Mouse (Mus musculus): ENCODE results near the gene Bicdl1. TPM values are rescaled to one million over a fixed set of nuclear protein-coding genes. Genes with fewer than 3 reads are reported as not detected.

Gene Bicdl1
- polyA plus RNA-seq, 1 experiment from 2014 or later, result 14.9 TPM

GRCm38 (mm10) chr5:115731732-115732175 lies 333 bp upstream of the Bicdl1 start:
- H3K9ac ChIP-seq (replicated peaks; ENCODE audit: low read length), result peak overlapping the region; percentile 49; the same call in 1 of the 2 replicates
- peak; percentile 32 for ATAC-seq (ENCODE audit: low FRiP score, low TSS enrichment)
- H3K9me3 ChIP-seq (ENCODE audit: low read length), result 0 out of 2 replicates have a peak, but pooled peaks cover 2% of the 10 kb centered on the region
- peaks cover 14% of the 10 kb centered on the region for H3K4me1 ChIP-seq (ENCODE audit: insufficient read depth, low read length)
- peak overlapping the region; percentile 94 for H3K4me2 ChIP-seq (replicated peaks; ENCODE audit: low read depth, low read length)
- no peaks in the 10 kb centered on the region for H3K36me3 ChIP-seq (ENCODE audit: insufficient read depth, low read length)
- H3K27me3 ChIP-seq (ENCODE audit: insufficient read depth, low read length), result peaks cover 29% of the 10 kb centered on the region
- H3K4me3 ChIP-seq (ENCODE audit: low read length), result peak overlapping the region; percentile 64
- WGBS, result 0% methylated on average over 33 of the region's 72 CpGs
- peak overlapping the region; percentile 51; the same call in 1 of the 2 replicates for H3K27ac ChIP-seq (ENCODE audit: low read length)

- H3K9me3 ChIP-seq (ENCODE audit: low read length), result 0 out of 2 replicates have a peak, but pooled peaks cover 2% of the 10 kb centered on the region
- H3K4me2 ChIP-seq (replicated peaks; ENCODE audit: low read depth, low read length), result peak overlapping the region; percentile 94
- peaks cover 14% of the 10 kb centered on the region for H3K4me1 ChIP-seq (ENCODE audit: insufficient read depth, low read length)
- H3K27ac ChIP-seq (ENCODE audit: low read length), result no peak overlapping the region
- H3K4me3 ChIP-seq (ENCODE audit: low read length), result peak overlapping the region; percentile 64
- H3K9ac ChIP-seq (replicated peaks; ENCODE audit: low read length), result no peak overlapping the region
- 44% methylated on average over 5 of the region's 5 CpGs for WGBS
- H3K36me3 ChIP-seq (ENCODE audit: insufficient read depth, low read length), result no peaks in the 10 kb centered on the region
- peaks cover 29% of the 10 kb centered on the region for H3K27me3 ChIP-seq (ENCODE audit: insufficient read depth, low read length)
- no peak for ATAC-seq (ENCODE audit: low FRiP score, low TSS enrichment)
Observed at GRCm38 (mm10) chr5:115730314-115730713, 1.1 kb downstream of the Bicdl1 start.

GRCm38 (mm10) chr5:115726581-115726980 lies 4.8 kb downstream of the Bicdl1 start:
- Histone ChIP-seq H3K27me3 (ENCODE audit: insufficient read depth, low read length) (peaks cover 18% of the 10 kb centered on the region), H3K4me2 (replicated peaks; ENCODE audit: low read depth, low read length) (no peak overlapping the region), H3K4me1 (ENCODE audit: insufficient read depth, low read length) (peaks cover 14% of the 10 kb centered on the region), H3K27ac (ENCODE audit: low read length) (no peak overlapping the region), H3K4me3 (ENCODE audit: low read length) (no peak overlapping the region), H3K9me3 (ENCODE audit: low read length) (no peaks in the 10 kb centered on the region), H3K9ac (replicated peaks; ENCODE audit: low read length) (no peak overlapping the region), H3K36me3 (ENCODE audit: insufficient read depth, low read length) (no peaks in the 10 kb centered on the region)
- ATAC-seq (ENCODE audit: low FRiP score, low TSS enrichment), result no peak
- WGBS, result 85% methylated on average over 8 of the region's 8 CpGs

- no peak overlapping the region for H3K9ac ChIP-seq (replicated peaks; ENCODE audit: low read length)
- H3K27me3 ChIP-seq (ENCODE audit: insufficient read depth, low read length), result peaks cover 18% of the 10 kb centered on the region
- no peak overlapping the region for H3K27ac ChIP-seq (ENCODE audit: low read length)
- 75% methylated on average over 16 of the region's 16 CpGs for WGBS
- peaks cover 12% of the 10 kb centered on the region for H3K4me1 ChIP-seq (ENCODE audit: insufficient read depth, low read length)
- no peaks in the 10 kb centered on the region for H3K36me3 ChIP-seq (ENCODE audit: insufficient read depth, low read length)
- no peak for ATAC-seq (ENCODE audit: low FRiP score, low TSS enrichment)
- no peaks in the 10 kb centered on the region for H3K9me3 ChIP-seq (ENCODE audit: low read length)
- no peak overlapping the region for H3K4me3 ChIP-seq (ENCODE audit: low read length)
- H3K4me2 ChIP-seq (replicated peaks; ENCODE audit: low read depth, low read length), result no peak overlapping the region
Observed at GRCm38 (mm10) chr5:115726019-115726418, 5.4 kb downstream of the Bicdl1 start.

GRCm38 (mm10) chr5:115724422-115724821 lies 7.0 kb downstream of the Bicdl1 start:
- no peak overlapping the region for H3K27ac ChIP-seq (ENCODE audit: low read length)
- H3K9ac ChIP-seq (replicated peaks; ENCODE audit: low read length), result no peak overlapping the region
- H3K4me2 ChIP-seq (replicated peaks; ENCODE audit: low read depth, low read length), result no peak overlapping the region
- no peak overlapping the region for H3K4me3 ChIP-seq (ENCODE audit: low read length)
- no peak for ATAC-seq (ENCODE audit: low FRiP score, low TSS enrichment)
- WGBS, result 84% methylated on average over 10 of the region's 10 CpGs
- no peaks in the 10 kb centered on the region for H3K4me1 ChIP-seq (ENCODE audit: insufficient read depth, low read length)
- H3K9me3 ChIP-seq (ENCODE audit: low read length), result no peaks in the 10 kb centered on the region
- H3K27me3 ChIP-seq (ENCODE audit: insufficient read depth, low read length), result peaks cover 4% of the 10 kb centered on the region; the same call in 1 of the 2 replicates
- H3K36me3 ChIP-seq (ENCODE audit: insufficient read depth, low read length), result no peaks in the 10 kb centered on the region

GRCm38 (mm10) chr5:115722188-115722959 lies 9.0 kb downstream of the Bicdl1 start:
- Histone ChIP-seq H3K9me3 (ENCODE audit: low read length) (no peaks in the 10 kb centered on the region), H3K4me2 (replicated peaks; ENCODE audit: low read depth, low read length) (no peak overlapping the region), H3K4me1 (ENCODE audit: insufficient read depth, low read length) (no peaks in the 10 kb centered on the region), H3K9ac (replicated peaks; ENCODE audit: low read length) (no peak overlapping the region), H3K4me3 (ENCODE audit: low read length) (no peak overlapping the region), H3K36me3 (ENCODE audit: insufficient read depth, low read length) (no peaks in the 10 kb centered on the region), H3K27me3 (ENCODE audit: insufficient read depth, low read length) (no peaks in the 10 kb centered on the region), H3K27ac (ENCODE audit: low read length) (no peak overlapping the region)
- ATAC-seq (ENCODE audit: low FRiP score, low TSS enrichment), result no peak
- WGBS, result 82% methylated on average over 21 of the region's 21 CpGs

- Histone ChIP-seq H3K9ac (replicated peaks; ENCODE audit: low read length) (no peak overlapping the region), H3K36me3 (ENCODE audit: insufficient read depth, low read length) (no peaks in the 10 kb centered on the region), H3K27me3 (ENCODE audit: insufficient read depth, low read length) (no peaks in the 10 kb centered on the region), H3K4me2 (replicated peaks; ENCODE audit: low read depth, low read length) (no peak overlapping the region), H3K4me3 (ENCODE audit: low read length) (no peak overlapping the region), H3K9me3 (ENCODE audit: low read length) (no peaks in the 10 kb centered on the region), H3K27ac (ENCODE audit: low read length) (no peak overlapping the region), H3K4me1 (ENCODE audit: insufficient read depth, low read length) (no peaks in the 10 kb centered on the region)
- WGBS, result 50% methylated on average over 3 of the region's 3 CpGs
- ATAC-seq (ENCODE audit: low FRiP score, low TSS enrichment), result no peak
Observed at GRCm38 (mm10) chr5:115720761-115721160, 10.7 kb downstream of the Bicdl1 start.

- Histone ChIP-seq H3K4me2 (replicated peaks; ENCODE audit: low read depth, low read length) (no peak overlapping the region), H3K9me3 (ENCODE audit: low read length) (no peaks in the 10 kb centered on the region), H3K4me3 (ENCODE audit: low read length) (no peak overlapping the region), H3K27ac (ENCODE audit: low read length) (no peak overlapping the region), H3K9ac (replicated peaks; ENCODE audit: low read length) (no peak overlapping the region), H3K36me3 (ENCODE audit: insufficient read depth, low read length) (no peaks in the 10 kb centered on the region), H3K4me1 (ENCODE audit: insufficient read depth, low read length) (no peaks in the 10 kb centered on the region), H3K27me3 (ENCODE audit: insufficient read depth, low read length) (no peaks in the 10 kb centered on the region)
- 89% methylated on average over 3 of the region's 3 CpGs for WGBS
- ATAC-seq (ENCODE audit: low FRiP score, low TSS enrichment), result no peak
Observed at GRCm38 (mm10) chr5:115717693-115718092, 13.7 kb downstream of the Bicdl1 start.

- no peaks in the 10 kb centered on the region for H3K36me3 ChIP-seq (ENCODE audit: insufficient read depth, low read length)
- no peak overlapping the region for H3K4me3 ChIP-seq (ENCODE audit: low read length)
- H3K4me2 ChIP-seq (replicated peaks; ENCODE audit: low read depth, low read length), result no peak overlapping the region
- no peaks in the 10 kb centered on the region for H3K4me1 ChIP-seq (ENCODE audit: insufficient read depth, low read length)
- no peak overlapping the region for H3K27ac ChIP-seq (ENCODE audit: low read length)
- H3K27me3 ChIP-seq (ENCODE audit: insufficient read depth, low read length), result no peaks in the 10 kb centered on the region
- no peaks in the 10 kb centered on the region for H3K9me3 ChIP-seq (ENCODE audit: low read length)
- no peak overlapping the region for H3K9ac ChIP-seq (replicated peaks; ENCODE audit: low read length)
- WGBS, result 77% methylated on average over 3 of the region's 3 CpGs
- ATAC-seq (ENCODE audit: low FRiP score, low TSS enrichment), result no peak
Observed at GRCm38 (mm10) chr5:115717106-115717505, 14.3 kb downstream of the Bicdl1 start.

GRCm38 (mm10) chr5:115716426-115716825 lies 15.0 kb downstream of the Bicdl1 start:
- 60% methylated on average over 6 of the region's 6 CpGs for WGBS
- ATAC-seq (ENCODE audit: low FRiP score, low TSS enrichment), result no peak
- H3K4me2 ChIP-seq (replicated peaks; ENCODE audit: low read depth, low read length), result no peak overlapping the region
- no peak overlapping the region for H3K27ac ChIP-seq (ENCODE audit: low read length)
- no peak overlapping the region for H3K9ac ChIP-seq (replicated peaks; ENCODE audit: low read length)
- no peak overlapping the region for H3K4me3 ChIP-seq (ENCODE audit: low read length)
- no peaks in the 10 kb centered on the region for H3K9me3 ChIP-seq (ENCODE audit: low read length)
- H3K4me1 ChIP-seq (ENCODE audit: insufficient read depth, low read length), result no peaks in the 10 kb centered on the region
- no peaks in the 10 kb centered on the region for H3K36me3 ChIP-seq (ENCODE audit: insufficient read depth, low read length)
- no peaks in the 10 kb centered on the region for H3K27me3 ChIP-seq (ENCODE audit: insufficient read depth, low read length)
